Mouse (Mus musculus) CD8-positive naive resting alpha-beta T cell, adult 2 months (primary cell): ENCODE measurements around the gene Capza2.

Source experiments
- DNase-seq, 2 experiments: peaks; one replicate each; pipeline ENCODE4 v3.0.0; 2022; ENCODE audit warnings: low read depth in 2 of 2, low spot score in 2 of 2

The Capza2 gene

GRCm38 (mm10) chr6:17635615-17636284 is at the start of gene Capza2:
TSS of gene Capza2 (plus strand) at chr6:17636234.
- no peak for DNase-seq

GRCm38 (mm10) chr6:17589049-17589952 is 46.7 kb upstream of the Capza2 start:
- peak; percentile 35 to 56 for DNase-seq

- no peak for DNase-seq
Measured at GRCm38 (mm10) chr6:17589953-17590627, 45.9 kb upstream of the Capza2 start.

- no peak for DNase-seq
Measured at GRCm38 (mm10) chr6:17593971-17594370, 42.1 kb upstream of the Capza2 start.

- no peak for DNase-seq
Measured at GRCm38 (mm10) chr6:17595712-17596462, 40.1 kb upstream of the Capza2 start.

GRCm38 (mm10) chr6:17599373-17599772 is 36.7 kb upstream of the Capza2 start:
- DNase-seq, result no peak

- DNase-seq, result no peak
Measured at GRCm38 (mm10) chr6:17601526-17601925, 34.5 kb upstream of the Capza2 start.

GRCm38 (mm10) chr6:17606915-17607314 is 29.1 kb upstream of the Capza2 start:
- DNase-seq, result no peak

- no peak for DNase-seq
Measured at GRCm38 (mm10) chr6:17611352-17612010, 24.6 kb upstream of the Capza2 start.

- DNase-seq, result no peak
Measured at GRCm38 (mm10) chr6:17612652-17613051, 23.4 kb upstream of the Capza2 start.

- no peak for DNase-seq
Measured at GRCm38 (mm10) chr6:17620823-17621222, 15.2 kb upstream of the Capza2 start.

- no peak for DNase-seq
Measured at GRCm38 (mm10) chr6:17621436-17621835, 14.6 kb upstream of the Capza2 start.

GRCm38 (mm10) chr6:17628701-17629455 is 7.2 kb upstream of the Capza2 start:
- DNase-seq, result no peak

- DNase-seq, result no peak
Measured at GRCm38 (mm10) chr6:17629756-17630155, 6.3 kb upstream of the Capza2 start.

GRCm38 (mm10) chr6:17631611-17632010 is 4.4 kb upstream of the Capza2 start:
- no peak for DNase-seq

GRCm38 (mm10) chr6:17633819-17634218 is 2.2 kb upstream of the Capza2 start:
- DNase-seq, result no peak

- DNase-seq, result no peak
Measured at GRCm38 (mm10) chr6:17634992-17635391, 1.0 kb upstream of the Capza2 start.

GRCm38 (mm10) chr6:17636764-17637170 is 733 bp downstream of the Capza2 start:
- DNase-seq, result peak; percentile 95
